Comparison of ENCODE assay signal across 8 mouse cellular contexts in genomic region chr9:107563029-107563581, GRCm38 (mm10). TPM values are rescaled to one million over a fixed set of nuclear protein-coding genes. Genes with fewer than 3 reads are reported as not detected.
DNase-seq lines count a peak whose midpoint lies in the region; ATAC-seq and TF ChIP-seq lines count a peak whose summit lies in the region.

Gene Tusc2 (plus strand): TSS chr9:107563255.

- under 1% methylated on average over 46 of the region's 46 CpGs for WGBS in forebrain, embryonic 11.5 days
- 0% methylated on average over 44 of the region's 46 CpGs for WGBS in heart, embryonic 16.5 days
- under 1% methylated on average over 46 of the region's 46 CpGs for WGBS in liver, embryonic 16.5 days (ENCODE audit: insufficient replicate concordance)
- WGBS in neural tube, embryonic 13.5 days = under 1% methylated on average over 46 of the region's 46 CpGs

- peaks cover 57% of the 10 kb centered on the region for H3K4me1 ChIP-seq in E14TG2a.4 (replicated peaks; ENCODE audit: low read depth, low read length)
- peaks cover 11% of the 10 kb centered on the region for H3K4me1 ChIP-seq in forebrain, embryonic 11.5 days (replicated peaks; ENCODE audit: control insufficient read depth, insufficient read depth, low read length)
- H3K4me1 ChIP-seq in heart, embryonic 16.5 days (ENCODE audit: control insufficient read depth, insufficient read depth, low read length) = peaks cover 18% of the 10 kb centered on the region
- peaks cover 40% of the 10 kb centered on the region for H3K4me1 ChIP-seq in liver, embryonic 16.5 days (ENCODE audit: control insufficient read depth, low read depth, low read length)
- peaks cover 43% of the 10 kb centered on the region for H3K4me1 ChIP-seq in neural tube, embryonic 13.5 days (replicated peaks)

- peak within 1 kb of the TSS; percentile 81 for H3K9ac ChIP-seq in forebrain, embryonic 11.5 days (ENCODE audit: low read length)
- peak within 1 kb of the TSS; percentile 90 for H3K9ac ChIP-seq in heart, embryonic 16.5 days (ENCODE audit: low read length)
- H3K9ac ChIP-seq in liver, embryonic 16.5 days (ENCODE audit: low read depth, low read length) = peak within 1 kb of the TSS; percentile 92
- H3K9ac ChIP-seq in neural tube, embryonic 13.5 days = peak within 1 kb of the TSS; percentile 95

- peaks cover 10% of the 10 kb centered on the region; the same call in 1 of the 2 replicates for H3K27me3 ChIP-seq in E14TG2a.4 (ENCODE audit: insufficient read depth, low read length)
- H3K27me3 ChIP-seq in forebrain, embryonic 11.5 days (ENCODE audit: control insufficient read depth, insufficient read depth, low read length) = no peaks in the 10 kb centered on the region
- H3K27me3 ChIP-seq in heart, embryonic 16.5 days (ENCODE audit: control insufficient read depth, insufficient read depth, low read length) = no peaks in the 10 kb centered on the region
- H3K27me3 ChIP-seq in liver, embryonic 16.5 days (ENCODE audit: control insufficient read depth, insufficient read depth, low read depth, low read length) = no peaks in the 10 kb centered on the region
- H3K27me3 ChIP-seq in neural tube, embryonic 13.5 days = no peaks in the 10 kb centered on the region

- no peaks in the 10 kb centered on the region for H3K9me3 ChIP-seq in E14TG2a.4 (ENCODE audit: low read length)
- H3K9me3 ChIP-seq in forebrain, embryonic 11.5 days (ENCODE audit: control insufficient read depth, low read length) = no peaks in the 10 kb centered on the region
- H3K9me3 ChIP-seq in heart, embryonic 16.5 days (replicated peaks; ENCODE audit: control insufficient read depth, low read length) = no peaks in the 10 kb centered on the region
- no peaks in the 10 kb centered on the region for H3K9me3 ChIP-seq in liver, embryonic 16.5 days (replicated peaks; ENCODE audit: control insufficient read depth, low read length)
- H3K9me3 ChIP-seq in neural tube, embryonic 13.5 days = no peaks in the 10 kb centered on the region

- H3K27ac ChIP-seq in forebrain, embryonic 11.5 days (ENCODE audit: low read depth, low read length) = no peak within 1 kb of the TSS
- peak within 1 kb of the TSS; percentile 71 for H3K27ac ChIP-seq in heart, embryonic 16.5 days (ENCODE audit: low read length)
- H3K27ac ChIP-seq in liver, embryonic 16.5 days (ENCODE audit: low read length) = peak within 1 kb of the TSS; percentile 83
- peak within 1 kb of the TSS; percentile 80 for H3K27ac ChIP-seq in neural tube, embryonic 13.5 days (replicated peaks)

- peak within 1 kb of the TSS; percentile 96 for H3K4me3 ChIP-seq in E14TG2a.4 (replicated peaks; ENCODE audit: low read length)
- peak within 1 kb of the TSS; percentile 89 for H3K4me3 ChIP-seq in forebrain, embryonic 11.5 days (ENCODE audit: low read depth, low read length)
- H3K4me3 ChIP-seq in heart, embryonic 16.5 days (ENCODE audit: low read length) = peak within 1 kb of the TSS; percentile 96
- H3K4me3 ChIP-seq in liver, embryonic 16.5 days (ENCODE audit: low read depth, low read length) = peak within 1 kb of the TSS; percentile 92
- peak within 1 kb of the TSS; percentile 97 for H3K4me3 ChIP-seq in neural tube, embryonic 13.5 days

- H3K4me2 ChIP-seq in forebrain, embryonic 11.5 days (ENCODE audit: low read depth, low read length, severe bottlenecking) = peak within 1 kb of the TSS; percentile 87
- peak within 1 kb of the TSS; percentile 88 for H3K4me2 ChIP-seq in heart, embryonic 16.5 days (ENCODE audit: low read depth, low read length)
- H3K4me2 ChIP-seq in liver, embryonic 16.5 days (ENCODE audit: low read depth, low read length) = peak within 1 kb of the TSS; percentile 87
- peak within 1 kb of the TSS; percentile 78 for H3K4me2 ChIP-seq in neural tube, embryonic 13.5 days

- peak; percentile 90 for DNase-seq in c-Kit-positive CD71-positive TER-119-negative erythroid progenitor cells, embryonic 14.5 days (ENCODE audit: low read depth)
- DNase-seq in forebrain, embryonic 11.5 days (ENCODE audit: low spot score) = peak; percentile 96
- DNase-seq in kidney, postnatal 4 days = peak; percentile 94 to 96
- DNase-seq in testis, postnatal 14 days (ENCODE audit: low spot score) = peak; percentile 95

- peak; percentile 95 for ATAC-seq in forebrain, embryonic 11.5 days (replicated peaks; ENCODE audit: low FRiP score)
- peak; percentile 92 for ATAC-seq in heart, embryonic 16.5 days (replicated peaks; ENCODE audit: extremely low read depth, insufficient read depth, low FRiP score)
- peak; percentile 96 for ATAC-seq in liver, embryonic 16.5 days (ENCODE audit: low read depth)
- ATAC-seq in neural tube, embryonic 13.5 days (ENCODE audit: low read depth) = peak; percentile 94

- peaks cover 59% of the 10 kb centered on the region for H3K36me3 ChIP-seq in E14TG2a.4 (ENCODE audit: insufficient read depth, low read length)
- peaks cover 21% of the 10 kb centered on the region; the same call in 1 of the 2 replicates for H3K36me3 ChIP-seq in forebrain, embryonic 11.5 days (ENCODE audit: control insufficient read depth, insufficient read depth, low read length)
- peaks cover 37% of the 10 kb centered on the region for H3K36me3 ChIP-seq in heart, embryonic 16.5 days (ENCODE audit: control insufficient read depth, insufficient read depth)
- H3K36me3 ChIP-seq in liver, embryonic 16.5 days (ENCODE audit: control insufficient read depth, insufficient read depth) = peaks cover 35% of the 10 kb centered on the region
- H3K36me3 ChIP-seq in neural tube, embryonic 13.5 days = peaks cover 69% of the 10 kb centered on the region

- TF ChIP-seq CTCF in E14TG2a.4 (conservative IDR thresholded peaks at IDR 0.05; ENCODE audit: low read length) = no peak

RNA-seq across cellular contexts. Expression of gene Tusc2, which starts in this region (rescaled TPM):
- 81.9 and 93.0 TPM in 2 replicates for polyA plus RNA-seq in forebrain, embryonic 11.5 days (2014; fragmentation: Nextera tagmentation; extraction: Ambion mirVana)
- polyA plus RNA-seq in heart, embryonic 16.5 days (2015; fragmentation: Nextera tagmentation; extraction: Ambion mirVana) = 44.3 and 44.7 TPM in 2 replicates
- 29.1 and 29.4 TPM in 2 replicates for polyA plus RNA-seq in liver, embryonic 16.5 days (2015; fragmentation: Nextera tagmentation; extraction: Ambion mirVana)
- polyA plus RNA-seq in neural tube, embryonic 13.5 days (2015; fragmentation: Nextera tagmentation; extraction: Ambion mirVana) = 95.3 and 114 TPM in 2 replicates
